Mouse (Mus musculus): ENCODE results near the gene Raf1. TPM values are rescaled to one million over a fixed set of nuclear protein-coding genes. Genes with fewer than 3 reads are reported as not detected.
"Not testable (repeated sequence)": the region's sequence is repeated elsewhere in the genome, so short reads cannot be mapped to it uniquely, and the experiment has no call there.

Raf1 gene
- total RNA-seq, 2 experiments from 2014 or later = 83.6 to 106 TPM

DNA sequence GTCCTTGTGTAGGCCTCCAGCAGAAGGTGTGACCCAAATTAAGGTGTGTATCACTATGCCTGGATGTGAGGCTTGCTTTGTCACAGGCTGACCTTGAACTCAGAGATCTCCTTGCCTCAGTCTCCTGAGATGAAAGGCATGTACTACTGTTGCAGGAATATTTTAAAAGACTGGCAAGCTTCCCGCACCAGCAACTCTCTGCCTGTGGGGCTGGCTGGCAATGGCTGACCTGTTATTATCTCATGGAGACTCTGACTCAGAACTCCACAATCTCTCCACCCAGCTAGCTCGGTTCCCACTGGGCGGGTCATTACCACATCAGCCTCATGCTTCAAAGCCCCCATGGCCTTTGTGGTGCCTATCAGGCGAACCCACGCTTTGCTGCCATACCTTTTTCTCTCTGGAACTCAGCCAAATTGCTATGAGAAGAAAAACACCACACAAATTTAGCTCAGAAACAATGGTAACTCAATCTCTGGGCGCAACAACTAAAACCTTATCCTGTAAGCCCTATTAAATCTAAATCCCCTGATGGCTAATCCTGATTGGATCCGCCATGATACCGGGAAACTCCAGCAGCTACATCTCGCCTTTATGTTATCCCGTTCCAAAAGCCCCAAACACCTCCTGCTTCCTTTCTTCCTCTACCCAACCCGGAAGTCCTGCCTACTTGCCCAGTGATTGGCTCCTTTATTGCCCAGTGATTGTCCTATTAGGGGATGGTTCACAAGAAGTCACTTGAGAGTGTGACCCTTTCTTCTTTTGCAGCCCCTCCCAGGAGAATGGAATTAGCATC is 8.6 kb upstream of the Raf1 start:
- DNase-seq (ENCODE audit: extremely low spot score in 1 of 2, low spot score in 1 of 2) = no peak

DNA sequence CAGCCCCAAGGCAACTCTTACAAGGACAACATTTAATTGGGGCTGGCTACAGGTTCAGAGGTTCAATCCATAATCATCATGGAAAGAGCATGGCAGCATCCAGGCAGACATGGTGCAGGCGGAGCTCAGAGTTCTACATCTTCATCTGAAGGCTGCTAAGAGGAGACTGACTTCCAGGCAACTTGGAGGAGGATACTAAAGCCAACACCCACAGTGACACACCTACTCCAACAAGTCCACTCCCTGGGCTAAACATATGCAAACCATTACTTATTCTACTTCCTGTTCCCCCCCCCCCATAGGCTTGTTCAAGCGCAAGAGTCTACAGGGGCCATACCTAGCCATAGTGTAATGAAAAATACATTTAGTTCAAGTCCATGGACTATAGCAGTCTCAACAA is 7.8 kb upstream of the Raf1 start:
- no peak for DNase-seq (ENCODE audit: extremely low spot score in 1 of 2, low spot score in 1 of 2)

DNA sequence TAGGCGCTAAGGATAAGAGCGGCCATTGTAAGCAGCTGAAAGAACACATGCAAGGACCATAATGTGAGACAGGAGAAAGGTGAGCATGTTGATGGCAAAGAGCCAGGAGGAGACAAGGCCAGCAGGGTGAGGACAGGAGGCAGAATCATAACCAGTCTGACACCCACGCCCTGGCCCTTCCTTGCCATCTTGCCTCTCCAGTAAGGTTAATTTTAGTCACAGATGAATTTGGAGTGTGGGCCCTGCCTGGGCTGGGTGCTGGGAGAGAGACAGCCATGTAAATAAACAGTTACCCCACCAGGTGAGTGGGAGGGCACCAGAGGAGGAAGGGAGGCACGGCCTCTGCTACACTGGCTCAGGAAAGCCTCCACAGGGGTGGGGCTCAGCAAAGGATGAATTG is 4.6 kb upstream of the Raf1 start:
- no peak for DNase-seq (ENCODE audit: extremely low spot score in 1 of 2, low spot score in 1 of 2)

DNA sequence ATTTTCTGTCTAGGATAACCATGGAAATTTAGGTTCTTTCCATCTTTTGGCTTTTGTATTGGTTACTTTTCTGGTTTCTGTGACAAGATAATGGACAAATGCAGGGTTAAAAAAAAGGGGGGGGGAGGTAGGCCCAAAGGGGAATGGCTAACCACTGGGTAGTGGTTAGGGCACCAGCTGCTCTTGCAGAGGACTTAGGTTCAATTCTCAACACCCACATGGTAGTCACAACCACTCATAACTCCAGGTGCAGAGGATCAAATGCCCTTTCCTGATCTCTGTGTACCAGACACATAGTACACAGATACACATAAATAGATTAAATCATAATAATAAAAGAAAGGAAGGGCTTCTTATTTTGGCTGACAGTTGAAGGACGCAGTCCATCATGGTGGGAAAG is 1.6 kb upstream of the Raf1 start:
- no peak for DNase-seq (ENCODE audit: extremely low spot score in 1 of 2, low spot score in 1 of 2)

DNA sequence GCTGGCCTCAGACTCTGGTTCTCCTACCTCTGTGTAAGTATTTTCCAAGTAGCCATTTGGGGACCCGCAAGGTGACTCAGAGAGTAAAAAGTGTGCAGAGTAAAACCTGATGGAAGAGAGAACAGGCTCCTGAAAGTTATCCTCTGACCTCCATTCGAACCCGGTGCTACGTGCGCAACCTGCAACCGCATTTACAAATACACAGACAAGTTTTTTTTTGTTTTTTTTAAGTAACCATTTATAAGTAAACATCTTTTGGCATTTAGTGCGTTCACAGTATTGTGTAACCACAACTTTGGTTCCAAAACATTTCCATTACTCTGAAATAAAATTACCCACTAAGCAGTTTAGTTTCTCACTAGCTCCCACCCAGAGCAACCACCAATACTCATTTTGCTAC is 1.0 kb upstream of the Raf1 start:
- no peak for DNase-seq (ENCODE audit: extremely low spot score in 1 of 2, low spot score in 1 of 2)

DNA sequence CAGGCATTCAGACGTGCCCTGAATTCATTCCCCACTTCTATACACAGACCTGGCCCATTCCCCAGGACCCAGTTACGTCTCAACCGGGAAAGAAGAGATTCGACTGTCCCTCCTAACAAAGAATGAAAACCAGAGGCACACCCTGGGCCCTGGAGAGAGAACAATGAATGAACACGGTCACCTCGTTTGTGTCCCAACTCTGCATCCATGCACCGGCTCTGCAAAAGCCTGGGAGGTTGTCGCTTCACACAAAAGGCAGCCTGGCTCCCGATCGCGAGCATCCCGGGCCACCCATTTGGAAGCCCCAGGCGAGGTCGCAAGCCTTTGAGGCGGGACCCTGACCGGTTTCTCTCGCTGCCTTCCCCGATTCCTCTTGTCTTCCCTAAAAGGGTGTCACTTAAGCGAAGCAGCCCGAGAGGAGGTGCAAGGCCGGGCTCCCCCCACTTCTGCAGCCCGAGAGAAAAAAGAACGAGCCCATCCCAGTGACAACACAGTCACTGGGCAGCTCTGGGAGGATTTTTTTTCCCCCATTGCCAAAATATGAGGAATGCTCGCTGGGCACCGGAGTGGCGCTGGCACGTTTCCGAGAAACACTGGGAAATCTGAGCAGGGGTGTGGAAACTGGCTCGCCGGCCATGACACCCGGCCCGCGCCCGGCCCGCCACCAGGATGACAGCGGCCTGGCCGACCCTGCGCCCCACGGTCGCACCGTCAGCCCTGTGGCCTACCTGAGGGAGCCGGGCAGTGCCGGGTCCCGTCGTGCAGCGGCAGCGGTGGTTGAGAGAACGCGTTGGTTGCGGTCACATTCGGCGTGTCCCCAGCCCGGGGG is 713 bp downstream of the Raf1 start:
- DNase-seq (ENCODE audit: extremely low spot score in 1 of 2, low spot score in 1 of 2) = peak; percentile 61 to 63

DNA sequence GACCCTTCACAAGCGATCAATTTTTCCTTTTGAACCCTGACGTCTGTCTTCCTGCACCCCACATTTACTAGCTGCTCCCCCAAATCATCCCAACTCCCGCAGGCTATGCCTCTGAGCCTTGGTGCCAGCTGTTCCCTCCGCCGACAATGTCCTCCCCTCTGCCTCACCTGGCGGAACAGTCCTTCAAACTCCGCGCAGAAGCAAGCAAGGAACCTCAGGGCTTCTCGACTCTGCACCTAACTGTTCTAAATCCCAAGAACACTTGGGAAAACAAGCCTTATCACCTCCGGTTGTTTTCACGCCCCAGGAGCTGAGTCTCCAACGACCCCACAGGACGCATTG is 1.3 kb downstream of the Raf1 start:
- DNase-seq (ENCODE audit: extremely low spot score in 1 of 2, low spot score in 1 of 2) = no peak

DNA sequence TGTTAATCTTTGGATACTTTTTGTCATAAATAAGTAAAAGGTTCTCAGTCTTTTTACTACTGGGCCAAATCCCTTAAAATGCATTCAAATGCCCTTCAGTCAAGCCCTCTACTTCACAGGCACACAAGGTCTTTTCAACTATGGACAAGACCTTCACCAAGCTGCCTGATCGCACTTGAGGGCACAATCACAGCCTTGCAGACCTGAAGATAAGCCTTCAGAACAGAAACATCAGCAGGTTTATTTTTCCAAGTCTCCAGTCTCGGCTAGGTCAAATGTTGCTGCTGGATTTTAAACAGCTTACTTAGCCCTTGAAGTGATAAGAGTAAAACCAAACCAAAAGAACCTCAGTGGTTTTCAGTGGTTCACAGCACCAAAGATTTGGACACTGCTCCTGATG is 2.1 kb downstream of the Raf1 start:
- no peak for DNase-seq (ENCODE audit: extremely low spot score in 1 of 2, low spot score in 1 of 2)

DNA sequence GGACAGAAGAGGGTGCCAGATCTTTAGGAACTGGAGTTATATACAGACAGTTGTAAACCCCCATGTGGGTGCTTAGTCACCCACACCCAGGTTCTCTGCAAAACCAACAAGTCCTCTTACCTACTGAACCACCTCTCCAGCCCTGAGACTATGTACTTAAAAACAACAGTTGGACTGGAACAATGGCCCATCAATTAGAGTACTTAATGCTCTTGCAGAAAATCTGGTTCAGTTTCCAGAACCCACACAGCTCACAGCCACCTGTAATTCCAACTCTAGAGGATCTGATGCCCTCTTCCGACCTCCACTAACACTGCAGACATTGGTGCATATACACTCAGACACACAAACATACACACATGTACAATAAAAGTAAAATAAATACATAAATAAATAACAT is 3.7 kb downstream of the Raf1 start:
- DNase-seq (ENCODE audit: extremely low spot score in 1 of 2, low spot score in 1 of 2) = no peak

DNA sequence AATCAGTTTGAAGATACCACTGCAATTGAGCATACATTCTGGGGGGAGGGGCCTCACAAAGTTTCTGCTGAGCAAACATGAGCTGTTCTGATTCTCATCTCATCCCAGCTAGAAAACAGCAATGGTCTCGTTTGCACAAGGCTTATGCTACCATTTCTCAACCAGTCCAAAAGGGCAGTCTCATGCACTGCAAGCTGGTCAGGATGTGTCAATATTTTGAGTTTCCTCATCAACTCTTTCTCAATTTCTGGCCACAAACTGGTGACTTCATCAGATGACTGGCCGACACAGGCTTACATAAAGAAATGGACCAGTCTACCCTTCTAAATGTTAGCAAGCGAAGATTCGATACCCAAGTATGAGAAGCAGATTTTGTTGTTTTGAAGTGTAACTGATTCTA is 9.8 kb downstream of the Raf1 start:
- DNase-seq (ENCODE audit: extremely low spot score in 1 of 2, low spot score in 1 of 2) = no peak

DNA sequence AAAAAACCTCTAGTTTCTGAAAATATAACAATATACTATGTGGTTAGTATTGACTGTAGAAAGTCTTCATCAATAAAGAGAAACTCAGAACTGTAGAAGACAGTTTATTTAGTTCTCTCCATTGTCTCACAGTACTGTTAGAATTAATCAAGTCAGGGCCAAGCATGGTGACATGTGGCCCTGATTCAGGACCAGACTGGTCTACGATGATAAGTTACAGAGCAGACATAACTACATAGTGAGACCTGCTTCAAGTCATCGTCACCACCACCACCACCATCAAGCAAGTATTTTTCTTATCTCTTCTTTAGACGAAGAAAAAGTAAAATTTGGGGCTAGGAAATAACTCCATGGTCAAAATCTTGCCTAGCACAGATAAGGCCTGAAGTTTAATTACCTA is 12.2 kb downstream of the Raf1 start:
- DNase-seq (ENCODE audit: extremely low spot score in 1 of 2, low spot score in 1 of 2) = no peak

DNA sequence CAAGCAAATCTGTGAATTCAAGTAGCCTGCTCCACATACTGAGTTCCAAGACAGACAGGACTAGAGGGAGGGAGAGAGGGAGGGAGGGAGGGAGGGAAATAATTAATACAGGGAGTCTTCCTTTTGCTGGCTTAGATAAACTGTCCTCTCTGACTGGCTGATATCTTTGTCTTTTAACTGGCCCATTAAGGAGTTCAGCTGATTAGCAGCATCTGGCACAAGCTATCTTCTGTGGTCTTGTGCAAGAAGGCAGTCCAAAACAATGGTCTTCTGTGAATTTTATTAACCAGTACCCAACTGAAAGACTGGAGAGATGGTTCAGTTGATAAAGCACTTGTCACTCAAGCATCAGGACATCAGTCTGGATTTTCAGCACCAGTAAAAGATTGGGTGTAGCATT is 17.6 kb downstream of the Raf1 start:
- no peak for DNase-seq (ENCODE audit: extremely low spot score in 1 of 2, low spot score in 1 of 2)

DNA sequence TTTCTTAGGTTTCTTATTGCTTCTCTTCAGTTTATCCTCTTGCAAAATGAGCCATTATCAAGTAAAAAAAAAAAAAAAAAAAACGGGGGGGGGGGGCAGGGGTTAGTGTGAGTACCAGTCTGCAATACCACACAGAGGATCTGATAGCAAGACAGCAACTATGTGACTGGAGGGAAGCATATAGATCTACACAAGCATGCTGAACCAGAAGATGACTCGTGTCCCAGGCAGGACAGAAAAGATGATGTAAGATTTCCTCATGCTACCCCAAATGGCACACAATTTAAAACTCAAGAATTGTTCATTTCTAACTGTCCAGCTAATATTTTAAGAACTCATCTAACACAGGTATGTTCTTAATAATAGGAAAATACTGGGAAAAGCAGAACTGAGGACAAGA is 22.5 kb downstream of the Raf1 start:
- DNase-seq (ENCODE audit: extremely low spot score in 1 of 2, low spot score in 1 of 2) = no peak

DNA sequence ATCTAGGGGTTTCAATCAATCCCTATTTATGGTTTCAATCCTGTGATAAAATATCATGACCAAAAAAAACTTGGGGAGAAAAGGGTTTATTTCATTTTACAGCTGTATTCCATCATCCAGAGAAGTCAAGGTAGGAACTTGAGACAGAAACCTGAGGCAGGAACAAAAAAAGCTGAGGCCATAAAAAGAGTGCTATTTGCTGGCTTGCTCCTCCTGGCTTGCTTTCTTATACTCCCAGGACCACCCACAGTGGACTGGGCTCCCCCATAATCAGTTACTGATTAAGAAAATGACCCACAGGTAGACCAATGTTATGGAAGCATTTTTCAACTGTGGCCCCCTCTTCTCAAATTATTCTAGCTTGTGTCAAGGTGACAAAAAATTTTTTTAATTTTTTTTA is 24.7 kb downstream of the Raf1 start:
- no peak for DNase-seq (ENCODE audit: extremely low spot score in 1 of 2, low spot score in 1 of 2)

DNA sequence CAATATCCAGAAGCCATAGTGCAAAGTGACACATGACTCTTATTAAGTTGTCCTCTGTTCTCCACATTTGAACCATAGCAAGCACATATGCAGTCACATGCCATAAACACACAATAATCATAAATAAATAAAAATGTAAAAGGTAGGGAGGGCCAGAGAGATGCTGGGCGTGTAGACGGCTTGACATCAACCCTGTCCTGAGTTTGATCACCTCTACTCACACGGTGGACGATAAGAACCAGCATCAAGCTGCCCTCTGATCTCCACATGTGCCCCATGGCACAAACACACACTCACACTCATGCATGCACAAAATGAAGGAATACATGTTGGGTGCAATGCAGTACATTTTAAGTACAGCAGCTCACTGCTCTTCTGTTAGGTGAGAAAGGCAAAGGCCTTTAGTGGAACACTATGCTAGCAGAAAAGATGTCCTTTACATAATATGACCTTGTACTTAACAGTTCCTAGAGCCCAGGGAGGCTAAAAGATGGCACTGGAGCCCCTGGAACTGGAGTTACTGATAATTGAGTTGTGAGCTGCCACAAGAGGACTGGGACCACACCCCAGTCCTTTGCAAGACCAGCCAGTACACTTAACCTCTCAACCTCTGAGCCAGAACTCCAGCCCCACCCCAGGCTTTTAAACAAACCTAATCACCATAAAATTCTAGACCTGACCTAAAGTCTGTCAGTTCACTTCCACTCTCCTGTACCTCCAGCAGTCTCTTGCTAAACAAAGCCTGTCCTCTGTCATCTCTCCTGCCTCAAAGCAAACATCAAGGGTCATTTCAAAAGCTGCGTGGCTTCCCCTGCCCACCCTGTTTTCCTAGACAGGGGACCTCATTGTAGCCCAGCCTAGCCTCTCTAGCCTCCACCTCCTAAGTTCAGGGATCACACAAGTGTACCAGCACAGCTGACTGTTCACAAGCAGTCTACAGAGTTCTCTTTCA is 25.7 kb downstream of the Raf1 start:
- no peak for DNase-seq (ENCODE audit: extremely low spot score in 1 of 2, low spot score in 1 of 2)

DNA sequence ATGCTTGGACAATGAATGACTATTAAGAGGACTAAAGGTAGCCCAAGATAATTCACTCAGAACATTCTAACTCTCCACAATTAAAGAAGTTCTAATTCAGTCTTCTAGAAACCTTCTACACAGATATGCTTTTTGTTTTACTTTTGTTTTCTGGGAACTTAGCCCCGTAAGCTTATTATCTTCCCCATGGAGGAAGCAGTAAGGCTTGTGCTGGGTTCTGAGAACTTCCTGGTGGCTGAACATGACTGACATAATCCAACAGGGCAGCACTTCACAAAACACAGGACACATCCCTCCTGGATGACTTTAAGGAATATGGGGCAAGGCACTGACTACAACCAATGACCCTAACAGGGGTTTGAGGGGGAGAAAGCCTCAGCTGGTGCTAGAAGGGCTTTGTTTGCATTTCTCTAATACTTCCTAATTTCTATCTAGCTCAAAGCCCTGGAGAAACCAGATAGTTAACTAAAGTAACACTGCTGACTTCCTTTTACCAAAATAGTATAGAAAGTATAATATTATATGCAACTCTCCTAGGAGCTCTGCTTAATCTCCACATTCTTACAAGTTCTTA is 26.6 kb downstream of the Raf1 start:
- no peak for DNase-seq (ENCODE audit: extremely low spot score in 1 of 2, low spot score in 1 of 2)

DNA sequence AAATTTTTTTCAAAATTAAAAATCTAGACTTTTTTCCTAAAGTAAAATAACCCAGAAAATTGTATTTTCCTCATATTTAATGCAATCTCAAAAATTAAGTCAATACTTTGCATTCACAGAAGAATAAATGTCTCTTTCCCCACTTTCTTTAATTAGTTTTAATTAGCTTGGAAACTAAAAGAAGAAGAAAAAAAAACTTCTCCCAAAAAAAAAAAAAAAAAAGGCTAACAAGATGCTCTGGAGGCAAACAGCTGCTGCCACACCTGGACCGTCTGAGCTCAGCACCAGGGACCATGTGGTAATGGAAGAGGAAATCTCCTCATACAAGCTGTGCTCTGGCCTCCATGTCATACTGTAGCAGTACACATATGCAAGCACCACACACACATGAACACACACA is 33.1 kb downstream of the Raf1 start:
- DNase-seq (ENCODE audit: extremely low spot score in 1 of 2, low spot score in 1 of 2) = no peak

DNA sequence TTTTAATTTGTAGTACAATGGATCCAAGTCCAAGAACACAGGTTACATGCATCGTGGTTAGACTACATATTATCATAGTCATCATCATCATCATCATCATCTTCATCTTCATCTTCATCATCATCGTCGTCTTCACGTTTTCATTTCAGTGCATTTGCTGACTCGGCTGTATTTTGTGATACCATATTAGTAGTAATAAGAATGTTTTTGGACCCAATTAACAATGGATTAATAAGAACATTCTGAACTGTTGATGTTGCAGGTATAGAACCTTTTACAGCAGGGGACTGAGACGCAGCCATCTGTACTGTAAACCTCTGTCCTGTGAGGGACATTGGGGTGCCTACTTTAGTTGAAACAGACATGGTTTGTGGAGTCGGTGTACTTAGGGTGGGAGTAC is 38.2 kb downstream of the Raf1 start:
- DNase-seq (ENCODE audit: extremely low spot score in 1 of 2, low spot score in 1 of 2) = not testable (repeated sequence)

DNA sequence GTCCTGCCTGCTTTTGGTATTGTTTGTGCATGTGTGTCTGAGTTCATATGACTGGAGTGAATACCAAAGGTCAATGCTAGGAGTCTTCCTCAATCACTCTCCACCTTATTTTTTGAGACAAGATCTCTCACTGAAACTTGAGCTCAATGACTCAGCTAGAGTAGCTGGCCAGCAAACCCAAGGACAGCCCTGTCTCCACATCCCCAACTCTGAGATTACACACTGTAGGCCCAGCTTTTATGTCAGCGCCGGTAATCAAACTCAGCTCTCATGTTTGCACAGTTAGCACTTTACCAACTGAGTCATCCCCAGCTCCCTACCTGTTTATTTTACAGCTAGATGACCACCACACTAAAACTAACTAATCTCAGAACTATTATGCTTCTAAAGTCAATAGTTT is 42.4 kb downstream of the Raf1 start:
- no peak for DNase-seq (ENCODE audit: extremely low spot score in 1 of 2, low spot score in 1 of 2)

DNA sequence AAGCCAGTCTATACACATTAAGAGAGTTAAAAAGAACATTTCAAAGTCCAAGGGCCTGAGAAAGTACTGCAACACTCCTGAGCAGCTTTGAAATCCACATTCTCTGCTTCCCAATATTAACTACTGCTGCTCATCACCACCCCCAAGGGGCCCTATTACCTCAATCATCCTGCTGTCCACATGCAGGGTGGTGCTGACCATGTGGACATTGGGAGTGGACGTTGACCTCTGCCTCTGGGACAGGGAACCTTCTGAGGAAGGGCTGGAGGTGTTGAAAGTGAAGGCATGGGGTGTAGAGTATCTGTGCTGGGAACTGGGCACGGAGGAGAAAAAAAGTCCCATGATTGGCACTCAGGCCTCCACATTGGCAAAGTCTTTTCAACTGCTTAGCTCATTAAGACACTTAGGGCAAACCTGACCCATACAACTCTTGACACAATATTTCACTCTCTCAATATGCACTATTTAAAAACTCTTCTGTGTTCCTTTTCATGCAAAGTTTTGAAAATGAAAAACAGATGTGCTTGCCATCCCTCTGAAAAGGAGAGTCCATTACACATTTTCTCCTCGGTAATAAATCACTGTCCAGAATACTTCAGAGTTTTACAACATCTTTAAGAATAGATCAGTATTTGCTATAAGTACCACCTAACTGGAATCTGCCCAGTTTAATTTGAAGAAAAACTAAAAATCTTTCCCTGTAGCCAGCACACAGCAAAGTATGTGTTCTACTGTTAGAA is 45.2 kb downstream of the Raf1 start:
- no peak for DNase-seq (ENCODE audit: extremely low spot score in 1 of 2, low spot score in 1 of 2)
